Mouse (Mus musculus) testis, adult 2 months (tissue): ENCODE data around the gene Clec12a. TPM values are rescaled to one million over a fixed set of nuclear protein-coding genes. Genes with fewer than 3 reads are reported as not detected.
"Not testable (repeated sequence)": the region's sequence is repeated elsewhere in the genome, so short reads cannot be mapped to it uniquely, and the experiment has no call there.

ENCODE experiments used
- H3K27ac ChIP-seq: fragments of 200-500 bp; 2 replicates; pipeline ENCODE4 v1.5.1; 2012; ENCODE audit warnings: low read depth, low read length; ENCODE audit not compliant: control insufficient read depth, insufficient read depth
- H3K27me3 ChIP-seq: fragments of 200-500 bp; 2 replicates; pipeline ENCODE4 v1.6.1; 2012; ENCODE audit warnings: mild to moderate bottlenecking, low read length, moderate library complexity; ENCODE audit not compliant: control insufficient read depth, insufficient read depth
- H3K36me3 ChIP-seq: fragments of 200-500 bp; 2 replicates; pipeline ENCODE4 v1.6.1; 2012; ENCODE audit warnings: mild to moderate bottlenecking, low read length; ENCODE audit not compliant: control insufficient read depth, insufficient read depth
- H3K4me1 ChIP-seq: fragments of 200-500 bp; 2 replicates; pipeline ENCODE4 v1.6.1; 2012; ENCODE audit warnings: low read length; ENCODE audit not compliant: control insufficient read depth, insufficient read depth
- H3K4me3 ChIP-seq: fragments of 200-500 bp; 2 replicates; pipeline ENCODE4 v1.5.1; 2012; ENCODE audit warnings: low read depth, mild to moderate bottlenecking, low read length, moderate library complexity, mixed read lengths; ENCODE audit not compliant: control insufficient read depth
- CTCF ChIP-seq: fragments of 200-500 bp; IDR thresholded peaks from 2 replicates; pipeline ENCODE4 v1.5.1; 2012; ENCODE audit warnings: low read depth, mild to moderate bottlenecking, inconsistent platforms, low read length, moderate library complexity; ENCODE audit not compliant: control insufficient read depth, insufficient read depth, insufficient replicate concordance
- POLR2A ChIP-seq: fragments of 200-500 bp; IDR thresholded peaks from 2 replicates; pipeline ENCODE4 v1.6.1; 2012; ENCODE audit warnings: low read depth, mild to moderate bottlenecking, inconsistent platforms, low read length, moderate library complexity; ENCODE audit not compliant: control insufficient read depth
- polyA plus RNA-seq: library from polyadenylated mRNA; depleted of rRNA; stranded (reverse); fragments of >200 nt; gene quantifications from 2 replicates; pipeline ENCODE4 v1.2.3, GENCODE M21; 2012; rRNA removed

Gene Clec12a
- polyA plus RNA-seq: 0.21 and 0.28 TPM in 2 replicates

- H3K4me3 ChIP-seq, H3K36me3 ChIP-seq, H3K4me1 ChIP-seq, H3K27ac ChIP-seq, H3K27me3 ChIP-seq: not testable (repeated sequence)
Observed at GRCm38 (mm10) chr6:129342391-129342790, at the start of gene Clec12a. Gene Clec12a, plus strand, starts transcription at chr6:129342691.

GRCm38 (mm10) chr6:129304180-129304579 lies 38.3 kb upstream of the Clec12a start:
- no peaks in the 10 kb centered on the region for H3K27me3 ChIP-seq
- no peaks in the 10 kb centered on the region for H3K4me1 ChIP-seq
- no peak overlapping the region for H3K27ac ChIP-seq
- H3K36me3 ChIP-seq: no peaks in the 10 kb centered on the region
- TF ChIP-seq POLR2A: no peak
- H3K4me3 ChIP-seq: no peak overlapping the region

GRCm38 (mm10) chr6:129312499-129312898 lies 30.0 kb upstream of the Clec12a start:
- no peak for TF ChIP-seq CTCF
- no peak for TF ChIP-seq POLR2A
- no peak overlapping the region for H3K27ac ChIP-seq
- no peaks in the 10 kb centered on the region for H3K27me3 ChIP-seq

GRCm38 (mm10) chr6:129314655-129315168 lies 27.8 kb upstream of the Clec12a start:
- Histone ChIP-seq H3K27ac (no peak overlapping the region), H3K4me1 (no peaks in the 10 kb centered on the region), H3K27me3 (no peaks in the 10 kb centered on the region), H3K36me3 (no peaks in the 10 kb centered on the region), H3K4me3 (no peak overlapping the region)
- TF ChIP-seq POLR2A (no peak), CTCF (no peak)

More at GRCm38 (mm10) chr6:129312499-129312898, 30.0 kb upstream of the Clec12a start:
- Histone ChIP-seq H3K4me1 (no peaks in the 10 kb centered on the region), H3K4me3 (no peak overlapping the region), H3K36me3 (no peaks in the 10 kb centered on the region)

- no peaks in the 10 kb centered on the region for H3K4me1 ChIP-seq
- no peaks in the 10 kb centered on the region for H3K27me3 ChIP-seq
- no peak overlapping the region for H3K27ac ChIP-seq
- no peak for TF ChIP-seq CTCF
- TF ChIP-seq POLR2A: no peak
- H3K36me3 ChIP-seq: no peaks in the 10 kb centered on the region
- H3K4me3 ChIP-seq: no peak overlapping the region
Observed at GRCm38 (mm10) chr6:129315698-129316097, 26.8 kb upstream of the Clec12a start.

GRCm38 (mm10) chr6:129316463-129316862 lies 26.0 kb upstream of the Clec12a start:
- TF ChIP-seq CTCF (no peak), POLR2A (no peak)
- H3K27me3 ChIP-seq: no peaks in the 10 kb centered on the region
- no peaks in the 10 kb centered on the region for H3K36me3 ChIP-seq
- H3K4me1 ChIP-seq: no peaks in the 10 kb centered on the region
- no peak overlapping the region for H3K27ac ChIP-seq
- no peak overlapping the region for H3K4me3 ChIP-seq

GRCm38 (mm10) chr6:129318395-129318794 lies 24.1 kb upstream of the Clec12a start:
- no peaks in the 10 kb centered on the region for H3K27me3 ChIP-seq
- no peak for TF ChIP-seq CTCF
- no peak for TF ChIP-seq POLR2A

GRCm38 (mm10) chr6:129319331-129319730 lies 23.2 kb upstream of the Clec12a start:
- TF ChIP-seq POLR2A (no peak), CTCF (no peak)
- Histone ChIP-seq H3K27ac (no peak overlapping the region), H3K4me1 (no peaks in the 10 kb centered on the region), H3K36me3 (no peaks in the 10 kb centered on the region), H3K4me3 (no peak overlapping the region), H3K27me3 (no peaks in the 10 kb centered on the region)

More at GRCm38 (mm10) chr6:129318395-129318794, 24.1 kb upstream of the Clec12a start:
- Histone ChIP-seq H3K27ac (no peak overlapping the region), H3K4me3 (no peak overlapping the region), H3K4me1 (no peaks in the 10 kb centered on the region), H3K36me3 (no peaks in the 10 kb centered on the region)
